Mouse (Mus musculus) common myeloid progenitor, adult 5-6 weeks (primary cell): ENCODE results near the gene Sin3b. TPM values are rescaled to one million over a fixed set of nuclear protein-coding genes. Genes with fewer than 3 reads are reported as not detected.

Experiments
- ATAC-seq: replicated peaks from 2 replicates; pipeline ENCODE4 v1.8.0; 2016; ENCODE audit warnings: low read depth, mild to moderate bottlenecking, moderate TSS enrichment, inconsistent platforms; ENCODE audit not compliant: poor library complexity, severe bottlenecking
- total RNA-seq: library from RNA; stranded (forward); fragments of 200-1000, 187-1606 nt; gene quantifications from 2 replicates; pipeline ENCODE4 v1.2.3, GENCODE M21; 2017

Gene Sin3b
- total RNA-seq, 1 experiment from 2014 or later, result 103 TPM

DNA sequence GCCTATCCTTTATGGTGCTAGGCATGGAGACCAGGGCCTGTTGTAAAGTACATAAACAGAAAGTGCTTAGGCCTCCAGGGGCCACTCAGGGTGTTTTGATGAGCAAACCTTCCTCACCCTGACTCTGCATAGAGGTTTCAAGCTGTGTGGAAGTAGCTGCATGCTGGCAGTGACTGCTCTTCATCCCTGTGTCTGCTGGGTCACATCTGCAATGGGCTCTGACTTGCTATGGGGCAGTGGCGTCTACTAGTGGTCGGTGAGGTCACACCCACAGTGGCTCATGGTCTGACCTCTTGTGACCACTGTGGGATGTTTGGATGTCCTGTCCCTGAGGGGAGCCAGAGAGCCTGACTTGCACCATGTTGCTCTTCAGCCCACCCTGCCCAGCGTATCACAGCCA is 28.0 kb downstream of the Sin3b start:
- ATAC-seq, result no peak

DNA sequence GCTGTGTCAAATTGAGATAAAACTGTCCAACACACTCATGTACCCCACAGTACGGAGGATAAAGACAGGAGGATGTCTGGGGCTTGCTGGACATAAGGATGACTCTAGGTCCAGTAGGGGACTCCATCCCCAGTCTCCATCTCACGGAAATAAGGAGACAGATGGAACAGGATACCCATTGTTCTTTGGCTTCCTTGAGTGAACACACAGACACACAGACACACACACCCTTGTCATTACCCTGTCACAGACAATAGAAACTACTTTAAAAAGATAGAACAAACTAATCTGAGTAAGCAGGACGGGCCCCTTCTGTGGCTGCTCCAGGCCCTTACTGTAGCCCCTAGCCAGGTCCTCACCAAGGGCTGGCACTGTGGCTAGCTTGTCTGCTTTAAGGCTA is 29.2 kb downstream of the Sin3b start:
- no peak for ATAC-seq

GRCm38 (mm10) chr8:72753165-72753564 is 30.1 kb downstream of the Sin3b start:
- ATAC-seq, result no peak

GRCm38 (mm10) chr8:72753781-72754180 is 30.7 kb downstream of the Sin3b start:
- ATAC-seq, result no peak

DNA sequence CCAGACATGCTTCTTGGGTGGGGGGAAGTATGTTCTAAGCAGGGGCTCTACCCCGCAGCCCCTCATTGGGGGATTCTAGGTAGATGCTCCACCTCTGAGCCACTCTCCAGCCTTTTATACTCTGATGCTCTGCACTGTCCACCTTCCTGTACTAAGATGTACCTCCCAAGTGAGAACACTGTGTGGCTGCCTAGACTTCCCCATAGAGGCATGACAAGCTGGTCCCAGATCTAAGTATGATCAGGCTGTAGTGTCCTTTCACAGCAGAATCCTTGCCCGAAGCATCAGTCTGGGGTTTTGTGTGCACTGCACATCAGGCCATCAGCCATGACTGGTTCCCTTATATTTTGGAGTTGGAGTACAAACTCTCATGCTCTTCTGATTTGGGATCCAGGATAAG is 32.9 kb downstream of the Sin3b start:
- ATAC-seq, result no peak

DNA sequence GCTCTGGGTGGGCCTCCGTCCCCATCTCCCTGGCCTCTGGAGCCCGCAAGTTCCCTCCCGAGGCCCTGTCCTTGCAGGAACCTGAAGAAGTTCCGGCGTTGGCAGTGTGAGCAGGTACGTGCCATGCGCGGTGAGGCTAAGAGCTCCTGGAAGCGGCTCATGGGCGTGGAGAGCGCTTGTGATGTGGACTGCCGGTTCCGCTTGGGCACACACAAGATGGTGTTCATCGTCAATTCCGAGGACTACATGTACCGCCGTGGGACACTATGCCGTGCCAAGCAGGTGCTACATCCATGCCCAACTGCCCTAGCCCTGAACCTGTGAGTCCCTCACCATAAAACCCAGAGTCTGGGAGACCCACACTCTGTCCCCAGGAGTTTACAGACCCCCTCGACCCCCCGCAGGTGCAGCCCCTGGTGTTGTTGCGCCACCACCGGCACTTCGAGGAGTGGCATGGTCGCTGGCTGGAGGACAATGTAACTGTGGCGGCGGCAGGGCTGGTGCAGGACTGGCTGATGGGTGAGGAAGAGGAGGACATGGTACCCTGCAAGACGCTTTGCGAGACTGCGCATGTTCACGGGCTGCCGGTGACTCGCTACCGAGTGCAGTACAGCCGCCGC is 33.8 kb downstream of the Sin3b start:
- ATAC-seq, result no peak

DNA sequence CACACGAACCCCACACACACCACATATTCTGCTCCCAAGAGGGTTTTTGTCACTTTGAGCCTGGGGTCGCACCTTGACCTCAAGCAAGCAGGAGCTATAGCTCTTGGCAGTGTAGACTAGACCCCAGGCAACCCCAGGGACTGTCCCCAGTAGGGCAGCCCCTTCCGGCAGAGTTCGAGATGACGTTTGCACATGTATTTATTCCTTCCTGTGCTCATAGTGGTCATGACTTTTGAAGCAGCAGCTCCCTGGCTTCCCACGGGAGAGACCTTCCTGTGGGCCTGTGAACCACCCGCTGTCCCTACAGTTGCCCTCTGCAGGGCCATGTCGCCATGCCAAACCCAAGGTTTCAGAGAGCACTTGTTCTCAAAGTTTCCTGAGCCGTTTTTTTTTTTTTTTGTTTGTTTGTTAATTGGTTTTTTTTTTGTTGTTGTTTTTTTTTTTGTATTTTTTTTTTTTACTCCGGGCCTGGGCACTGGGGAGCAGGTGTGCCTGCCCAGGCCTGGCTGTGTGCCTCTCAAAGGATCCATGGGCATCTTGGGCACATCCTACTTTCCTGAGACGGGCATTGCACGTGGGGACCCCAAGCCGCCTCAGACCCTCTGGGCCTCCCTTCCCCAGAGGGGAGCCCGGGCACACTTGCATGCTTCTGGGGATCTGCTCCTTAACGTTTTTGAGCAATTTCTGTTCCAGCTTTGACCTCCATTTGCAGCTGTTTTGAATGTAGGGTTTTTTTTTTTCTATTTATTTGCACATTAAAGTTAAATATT is 34.5 kb downstream of the Sin3b start:
- no peak for ATAC-seq

DNA sequence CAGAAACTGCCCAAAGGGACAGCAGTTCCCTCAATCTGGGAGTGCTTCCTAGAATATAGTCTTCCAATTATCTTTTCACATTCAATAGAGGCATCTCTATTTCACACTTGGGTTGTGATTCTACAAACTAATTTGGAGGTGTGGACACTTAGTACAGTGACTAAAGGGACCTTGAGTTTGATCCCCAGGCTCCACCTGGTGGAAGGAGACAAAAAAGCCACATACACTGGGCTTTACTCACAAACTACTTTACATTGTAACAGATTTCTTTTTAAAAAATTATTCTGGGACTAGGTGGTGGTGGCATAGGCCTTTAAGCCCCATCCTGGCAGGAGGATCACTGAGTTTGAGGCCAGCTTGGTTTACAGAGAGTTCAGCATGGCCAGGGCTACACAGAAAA is 35.2 kb downstream of the Sin3b start:
- ATAC-seq, result no peak

- no peak for ATAC-seq
Observed at GRCm38 (mm10) chr8:72760216-72760615, 37.1 kb downstream of the Sin3b start.

DNA sequence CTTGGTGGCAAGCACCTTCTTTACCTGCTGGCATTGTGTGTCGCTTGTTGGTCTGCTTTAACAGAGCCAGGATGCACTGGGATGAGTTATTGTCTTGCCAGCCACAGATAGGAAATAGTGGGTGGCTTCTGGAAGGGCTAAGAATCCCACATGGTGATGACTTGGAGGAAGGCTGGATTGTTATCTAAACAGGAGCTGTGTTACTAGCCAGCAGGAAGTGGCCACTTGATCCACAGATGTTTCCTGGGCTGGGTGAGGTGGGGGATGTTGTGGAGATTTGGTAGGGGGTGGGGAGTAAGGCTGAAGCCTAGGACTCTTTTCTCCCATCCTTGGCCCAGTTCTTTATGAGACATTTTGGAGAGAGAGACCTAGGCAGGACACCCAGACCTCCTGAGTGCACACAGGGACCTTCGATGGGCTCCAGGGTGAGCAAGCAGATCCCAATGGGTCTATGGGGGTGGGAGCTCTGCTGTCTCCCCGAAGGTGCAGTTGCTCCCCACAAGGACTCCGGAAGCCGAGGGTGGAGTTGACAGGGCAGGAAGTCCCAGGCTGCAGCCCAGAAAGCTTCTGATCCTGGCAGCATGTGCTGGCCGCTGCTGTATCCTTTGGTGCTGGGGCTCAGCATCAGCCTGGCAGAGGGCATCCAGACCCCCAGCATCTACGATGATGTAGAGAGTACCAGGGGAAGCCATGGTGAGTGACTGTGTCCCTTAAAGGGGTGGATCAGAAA is 38.4 kb downstream of the Sin3b start, which contains the start of gene F2rl3:
Gene F2rl3 (plus strand): TSS at position 559 of the 730 bp plus-strand sequence.
- ATAC-seq, result peak; percentile 74

GRCm38 (mm10) chr8:72762306-72762705 is 39.2 kb downstream of the Sin3b start:
- ATAC-seq, result peak; percentile 54

DNA sequence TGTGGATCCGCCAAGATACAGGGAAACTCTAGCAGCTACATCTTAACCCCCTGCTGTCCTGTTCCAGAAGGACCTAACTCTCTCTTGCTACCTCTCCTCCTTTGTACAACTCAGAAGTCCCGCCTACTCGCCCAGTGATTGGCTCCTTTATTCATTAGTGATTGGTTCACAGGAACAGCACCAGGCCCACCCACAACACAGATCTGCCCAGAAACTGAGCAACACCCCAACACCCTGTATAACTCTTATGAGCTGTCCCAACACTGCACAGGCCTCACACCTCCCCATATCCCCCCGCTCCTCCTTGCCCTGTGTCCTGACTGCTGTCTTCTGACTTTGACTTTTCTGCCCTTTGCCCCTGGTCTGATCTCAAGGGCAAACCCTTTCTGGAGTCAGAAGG is 42.6 kb downstream of the Sin3b start:
- no peak for ATAC-seq

GRCm38 (mm10) chr8:72766777-72767176 is 43.7 kb downstream of the Sin3b start:
- ATAC-seq, result no peak

DNA sequence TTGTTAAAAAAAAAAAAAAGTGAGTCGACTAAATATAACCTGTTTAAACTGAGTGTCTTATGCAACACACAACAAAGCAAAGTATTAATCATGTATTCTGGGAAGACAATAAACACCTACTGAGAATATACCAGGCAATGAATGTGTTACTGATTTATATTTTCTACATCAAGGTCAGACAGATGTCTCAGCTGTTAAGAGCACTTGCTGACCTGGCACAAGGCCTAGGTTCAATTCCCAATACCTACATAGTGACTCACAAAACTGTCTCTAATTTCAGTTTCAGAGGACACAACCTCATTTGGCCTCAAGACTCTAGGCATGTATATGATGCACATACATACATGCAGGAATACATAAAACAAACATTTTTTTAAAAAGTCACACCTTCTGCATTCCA is 54.7 kb downstream of the Sin3b start:
- no peak for ATAC-seq

DNA sequence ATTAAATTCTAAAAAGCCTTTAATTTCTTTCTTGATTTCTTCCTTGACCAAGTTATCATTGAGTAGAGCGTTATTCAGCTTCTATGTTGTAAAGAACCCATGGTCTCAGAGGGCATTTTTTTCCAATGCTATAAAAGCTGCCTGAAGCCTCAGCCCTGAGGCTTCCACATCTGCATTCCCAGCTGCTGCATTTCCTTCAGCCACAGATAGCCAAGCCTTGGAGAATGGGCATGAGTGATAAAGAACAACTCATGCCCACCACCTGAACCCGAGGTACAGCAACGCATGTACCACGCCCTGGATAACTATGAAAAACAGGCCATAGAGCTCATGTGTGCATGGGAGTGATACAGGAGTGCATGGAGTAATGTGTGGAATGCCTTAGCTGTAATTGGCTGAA is 57.6 kb downstream of the Sin3b start:
- no peak for ATAC-seq

- no peak for ATAC-seq
Observed at GRCm38 (mm10) chr8:72801583-72801982, 78.5 kb downstream of the Sin3b start.

Other genes with a start within 250 kb of the Sin3b start
- 15.4 and 19.0 TPM in 2 replicates for gene Cherp, start 248.1 kb upstream of the Sin3b start, total RNA-seq
- 20.7 and 23.2 TPM in 2 replicates for gene Slc35e1, start 230.7 kb upstream of the Sin3b start, total RNA-seq
- 9.6 and 12.4 TPM in 2 replicates for gene Med26, start 175.0 kb upstream of the Sin3b start, total RNA-seq
- gene Smim7, start 152.2 kb upstream of the Sin3b start, total RNA-seq, result 57.2 and 60.7 TPM in 2 replicates
- gene Tmem38a, start 151.2 kb upstream of the Sin3b start, total RNA-seq, result 0.59 and 0.97 TPM in 2 replicates
- gene Nwd1, start 76.6 kb upstream of the Sin3b start, total RNA-seq, result 5.6 and 9.1 TPM in 2 replicates
- gene F2rl3, start 38.6 kb downstream of the Sin3b start, total RNA-seq, result 9.8 and 12.7 TPM in 2 replicates